Mouse (Mus musculus): ENCODE data around the gene 2410131K14Rik. TPM values are rescaled to one million over a fixed set of nuclear protein-coding genes. Genes with fewer than 3 reads are reported as not detected.

2410131K14Rik gene
- total and polyA plus RNA-seq, 3 experiments: 5.3 to 8.1 (median 6.2) TPM

GRCm38 (mm10) chr5:118260642-118261041, 15.6 kb downstream of the 2410131K14Rik start:
- DNase-seq: no peak

DNA sequence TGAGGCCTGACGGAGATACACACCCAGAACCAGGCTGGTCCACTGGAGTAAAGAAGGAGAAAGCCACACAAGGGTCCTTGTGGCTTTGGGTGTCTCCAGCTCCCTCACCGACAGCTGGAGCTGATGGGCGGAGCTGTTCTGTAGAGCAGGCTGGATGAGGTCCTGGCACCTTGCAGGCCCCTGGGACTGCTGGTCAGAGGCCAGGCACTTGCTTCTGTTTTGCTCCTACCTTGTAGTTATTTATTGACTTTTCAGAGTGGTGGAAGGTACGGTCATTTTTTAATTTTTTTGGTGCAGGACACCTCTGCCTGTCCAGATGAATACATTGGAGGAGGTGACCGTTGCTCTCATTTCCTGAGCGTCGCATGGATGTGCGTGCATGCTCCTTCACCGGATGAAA, 16.2 kb downstream of the 2410131K14Rik start:
- DNase-seq: no peak

DNA sequence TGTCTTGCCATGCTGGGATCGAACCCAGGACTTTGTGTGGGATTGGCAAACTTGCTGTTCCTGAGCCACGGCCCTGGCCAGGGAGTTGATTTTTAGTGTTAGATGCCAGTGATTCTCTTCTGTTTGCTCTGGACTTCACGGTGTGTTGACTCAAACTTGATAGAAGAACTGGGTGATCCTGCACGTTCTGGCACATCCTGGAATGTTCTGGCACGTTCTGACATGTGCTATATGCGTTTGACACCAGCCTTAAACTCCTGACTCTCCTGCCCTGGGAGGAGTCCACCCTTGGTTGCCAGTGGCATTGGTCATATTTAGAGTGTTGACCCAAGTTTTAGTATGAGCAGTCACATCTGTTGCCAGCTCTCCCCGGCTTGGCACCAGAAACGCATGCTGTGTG, 17.4 kb downstream of the 2410131K14Rik start:
- DNase-seq: no peak

- DNase-seq: no peak
Observed at GRCm38 (mm10) chr5:118264279-118264678, 19.3 kb downstream of the 2410131K14Rik start.

- no peak for DNase-seq
Observed at GRCm38 (mm10) chr5:118265366-118265765, 20.3 kb downstream of the 2410131K14Rik start.

GRCm38 (mm10) chr5:118266309-118266708, 21.3 kb downstream of the 2410131K14Rik start:
- DNase-seq: no peak

GRCm38 (mm10) chr5:118268987-118269386, 24.0 kb downstream of the 2410131K14Rik start:
- DNase-seq: peak; percentile 81

- no peak for DNase-seq
Observed at GRCm38 (mm10) chr5:118271449-118272110, 26.6 kb downstream of the 2410131K14Rik start.

- no peak for DNase-seq
Observed at GRCm38 (mm10) chr5:118273446-118273845, 28.4 kb downstream of the 2410131K14Rik start.

- DNase-seq: peak; percentile 20
Observed at GRCm38 (mm10) chr5:118274546-118274945, 29.5 kb downstream of the 2410131K14Rik start.

GRCm38 (mm10) chr5:118276281-118276680, 31.3 kb downstream of the 2410131K14Rik start:
- no peak for DNase-seq

DNA sequence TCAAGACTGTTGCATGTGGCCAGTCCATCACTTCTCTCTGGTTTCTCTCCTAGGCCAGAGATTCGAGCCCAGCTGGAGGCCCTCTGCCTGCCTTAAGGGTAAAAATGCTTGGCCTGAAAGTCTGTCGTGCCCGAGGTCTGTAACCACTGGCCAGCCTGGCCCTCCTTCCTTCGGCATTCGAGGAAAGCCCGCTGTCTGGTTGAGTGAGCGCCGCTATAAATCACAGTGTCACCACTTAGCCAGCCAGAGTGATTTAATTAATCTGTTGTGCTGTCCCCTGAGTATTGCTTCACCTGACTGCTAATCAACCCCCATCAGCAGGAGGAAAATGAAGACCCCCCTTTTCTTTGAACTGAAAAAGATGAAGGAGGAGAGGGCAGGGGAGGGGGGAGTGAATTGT, 31.7 kb downstream of the 2410131K14Rik start:
- DNase-seq: no peak

DNA sequence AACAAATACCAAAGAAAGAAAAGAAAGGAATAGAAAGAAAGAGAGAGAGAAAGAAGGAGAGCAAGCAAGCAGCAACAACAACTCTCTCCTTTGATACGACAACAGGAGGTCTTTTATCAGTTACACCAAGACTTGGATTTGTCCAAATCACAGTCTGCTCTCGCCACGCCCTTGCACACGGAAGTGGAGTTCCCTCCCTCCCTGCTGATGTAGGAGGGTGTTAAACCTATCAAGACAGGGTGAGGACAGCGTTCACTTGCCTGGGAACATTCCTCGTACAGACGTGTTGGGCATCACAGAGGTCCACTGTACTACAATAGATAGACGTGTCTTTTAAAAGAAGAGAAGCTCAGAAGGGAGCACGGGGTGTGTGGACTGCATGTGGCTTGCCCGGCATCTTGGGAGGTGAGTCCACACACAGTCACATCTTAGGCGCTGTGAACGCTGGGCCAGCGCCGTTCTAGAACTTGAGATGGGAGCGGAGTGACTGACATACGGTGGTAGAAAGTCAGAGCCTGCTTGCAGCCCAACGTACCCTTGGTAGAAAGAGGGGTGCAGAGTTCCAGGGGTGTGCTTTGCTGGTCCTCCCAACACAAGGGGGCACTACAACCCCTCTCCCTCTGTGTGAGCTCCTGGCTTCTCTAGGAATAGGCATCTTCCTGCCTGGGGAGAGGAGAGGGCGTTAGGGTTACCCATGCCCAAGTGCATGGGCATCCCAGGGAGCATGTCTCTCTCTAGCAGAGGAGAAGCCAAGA, 32.9 kb downstream of the 2410131K14Rik start:
- no peak for DNase-seq

DNA sequence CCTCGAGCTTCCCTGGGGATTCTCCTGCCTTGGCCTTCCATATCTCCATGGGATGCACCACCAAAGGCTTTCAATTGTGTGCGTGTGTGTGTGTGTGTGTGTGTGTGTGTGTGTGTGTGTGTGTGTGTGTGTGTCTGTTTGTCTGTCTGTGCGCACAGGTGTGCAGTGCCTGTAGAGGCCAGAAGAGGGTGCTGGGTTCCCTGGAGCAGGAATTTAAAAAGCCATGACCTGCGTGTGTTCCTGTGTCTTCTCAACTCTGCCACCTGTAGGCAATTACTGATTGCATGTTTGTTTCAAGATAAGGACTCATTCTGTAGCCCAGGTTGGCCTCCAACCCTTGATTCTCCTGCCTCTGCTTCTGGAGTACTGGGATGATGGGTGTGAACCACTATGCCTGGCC, 46.4 kb downstream of the 2410131K14Rik start:
- DNase-seq: no peak

- no peak for DNase-seq
Observed at GRCm38 (mm10) chr5:118292476-118292875, 47.4 kb downstream of the 2410131K14Rik start.

DNA sequence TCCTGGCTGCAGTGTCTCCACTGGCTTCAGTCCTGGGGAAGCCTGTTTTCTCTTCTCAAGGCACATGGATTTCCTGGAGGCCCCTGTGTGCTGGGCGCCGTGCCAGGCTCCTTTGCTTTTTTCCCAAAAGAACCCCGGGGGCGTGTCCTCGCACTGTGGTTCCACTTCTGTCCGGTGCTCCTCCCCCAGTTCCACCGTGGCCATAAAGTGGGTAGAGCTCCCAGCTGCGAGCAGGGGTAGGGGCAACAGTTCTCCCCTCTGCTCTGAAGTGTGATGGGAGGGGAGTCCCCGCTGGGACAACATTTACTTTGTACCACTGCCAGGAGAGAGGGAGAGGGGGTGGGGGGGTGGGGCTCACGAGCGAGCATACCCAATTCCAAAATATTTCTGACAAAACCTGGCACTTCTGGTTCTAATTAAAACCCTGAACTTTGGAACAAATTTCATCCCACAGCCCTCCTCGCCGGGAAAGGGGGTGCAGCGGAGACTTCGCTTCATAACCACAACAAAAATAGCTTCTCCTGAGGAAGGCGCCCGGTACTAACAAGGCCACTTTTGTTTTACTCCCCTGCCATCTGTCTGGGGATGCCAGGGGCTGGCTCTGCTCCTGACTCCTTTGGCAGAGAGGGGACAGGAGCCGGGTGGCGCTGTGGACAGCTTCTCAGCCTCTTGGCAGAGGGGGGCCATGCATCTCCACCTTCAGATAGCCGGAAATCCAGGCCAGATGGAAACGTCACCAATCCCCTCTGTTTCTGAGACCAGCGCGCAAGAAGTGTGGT, 49.2 kb downstream of the 2410131K14Rik start:
- DNase-seq: peak; percentile 92

DNA sequence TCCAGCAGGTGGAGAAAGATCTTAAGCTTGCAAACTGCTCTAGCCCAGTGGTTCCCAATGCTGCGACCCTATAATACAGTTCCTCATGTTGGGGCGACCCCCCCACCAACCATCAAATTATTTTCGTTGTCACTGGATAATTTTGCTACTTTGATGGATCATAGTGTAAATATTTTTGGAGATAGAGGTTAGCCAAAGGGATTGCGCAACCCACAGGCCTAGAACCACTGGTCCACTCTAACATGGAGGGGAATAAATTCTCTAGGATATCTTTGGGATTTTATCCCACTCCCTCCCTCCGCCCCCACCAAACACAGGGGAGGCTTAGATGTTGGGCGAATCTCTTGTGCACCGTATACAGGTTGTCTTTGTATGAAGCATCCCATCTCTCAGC, 49.8 kb downstream of the 2410131K14Rik start:
- DNase-seq: no peak

DNA sequence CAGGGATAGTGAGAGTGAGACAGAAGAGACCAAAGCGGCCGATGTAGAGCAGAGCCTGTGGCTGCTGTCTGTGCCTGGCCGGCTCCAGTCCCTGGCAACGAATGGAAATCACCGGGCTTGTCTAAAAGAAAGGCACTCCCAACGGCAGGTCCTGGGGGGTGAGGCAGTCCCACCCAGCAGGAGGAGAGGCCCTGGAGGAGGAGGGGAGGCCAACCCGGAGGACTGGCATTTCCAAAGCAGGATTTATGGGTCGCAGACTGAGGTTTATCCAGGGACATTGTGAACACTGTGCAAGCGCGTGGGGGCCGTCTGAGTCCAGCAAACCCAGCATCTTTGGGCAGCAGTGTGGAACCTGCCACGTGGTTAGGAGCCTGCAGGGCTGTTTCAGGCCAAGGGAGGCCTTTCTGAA, 52.3 kb downstream of the 2410131K14Rik start:
- no peak for DNase-seq

GRCm38 (mm10) chr5:118299720-118300400, 54.8 kb downstream of the 2410131K14Rik start:
- DNase-seq: no peak

- peak; percentile 6 for DNase-seq
Observed at GRCm38 (mm10) chr5:118302466-118303155, 57.6 kb downstream of the 2410131K14Rik start.

DNA sequence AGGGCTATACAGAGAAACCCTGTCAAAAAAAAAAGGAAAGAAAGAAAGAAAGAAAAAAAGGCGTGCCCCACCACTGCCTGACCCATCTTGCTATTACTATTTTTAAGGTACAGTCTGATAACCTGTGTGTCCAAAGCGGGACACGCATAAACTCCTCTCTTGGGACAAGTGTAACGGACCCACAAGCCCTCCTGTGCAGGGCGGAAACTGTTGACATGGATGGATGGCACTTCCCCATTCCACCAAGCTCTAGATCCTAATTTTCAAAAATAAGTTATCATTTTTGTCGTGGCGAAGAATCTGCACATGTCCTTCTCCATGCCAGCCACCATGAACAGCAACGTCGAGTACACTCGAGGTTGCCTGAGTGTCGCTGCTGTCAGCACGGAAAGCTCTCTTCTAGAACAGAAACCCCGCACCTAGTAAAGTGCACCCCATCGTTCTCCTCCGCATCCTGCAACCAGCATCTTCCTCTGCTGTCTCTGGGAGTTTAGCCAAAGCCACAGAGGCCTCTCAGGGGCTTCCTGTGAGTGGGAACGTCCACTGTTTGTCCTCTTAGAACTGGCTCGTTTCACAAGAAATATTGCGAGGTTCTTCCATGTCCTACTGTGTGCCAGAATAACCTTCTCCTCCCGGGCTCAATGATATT, 60.1 kb downstream of the 2410131K14Rik start:
- no peak for DNase-seq

Data from adrenal gland, adult 2 months (tissue).